Mouse (Mus musculus): ENCODE results near the gene Nt5c1a. TPM values are rescaled to one million over a fixed set of nuclear protein-coding genes. Genes with fewer than 3 reads are reported as not detected.

Nt5c1a gene
- total and polyA plus RNA-seq, 3 experiments, result not detected

DNA sequence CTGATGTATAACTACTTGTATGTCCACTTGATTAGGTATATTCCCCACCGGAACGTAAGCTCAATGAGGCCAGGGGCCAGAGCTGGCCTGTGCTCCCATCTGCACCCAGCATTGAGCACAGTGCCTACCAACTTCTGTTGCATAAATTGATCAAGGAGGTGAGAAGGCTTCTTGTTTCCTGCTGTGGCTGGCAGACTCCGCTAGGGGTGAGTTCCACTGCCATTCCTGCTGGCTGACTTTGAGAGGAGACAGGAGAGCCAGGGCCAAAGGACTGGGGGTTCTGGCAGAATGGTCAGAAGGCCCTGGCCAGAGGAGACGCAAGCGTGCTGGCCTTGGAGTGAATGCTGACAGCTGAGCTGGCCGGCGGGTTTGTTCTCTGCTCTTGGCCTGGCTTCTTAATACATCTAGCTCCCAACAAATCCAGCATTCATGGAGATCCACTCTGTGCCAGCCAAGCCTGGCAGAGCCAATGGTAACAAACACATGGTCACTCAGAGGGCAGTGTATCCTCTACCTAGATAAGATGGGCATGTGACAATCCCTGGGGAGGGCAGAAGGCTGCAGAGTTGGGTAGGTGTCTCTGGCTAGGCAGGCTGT is 47.8 kb downstream of the Nt5c1a start:
- Histone ChIP-seq H3K9me3 (replicated peaks) (no peaks in the 10 kb centered on the region), H3K36me3 (replicated peaks) (no peaks in the 10 kb centered on the region), H3K27me3 (ENCODE audit: insufficient read depth, low read length) (peaks cover 23% of the 10 kb centered on the region), H3K4me3 (ENCODE audit: low read depth, low read length) (no peak overlapping the region), H3K4me1 (ENCODE audit: insufficient read depth, low read depth, low read length) (no peaks in the 10 kb centered on the region)
- no peak for ATAC-seq (ENCODE audit: extremely low read depth, insufficient number of reproducible peaks, low FRiP score, poor library complexity, severe bottlenecking)
- TF ChIP-seq GATA2 (IDR thresholded peaks at IDR 0.05; ENCODE audit: borderline replicate concordance, low read depth, low read length), result no peak
- no peak for TF ChIP-seq TAL1 (conservative IDR thresholded peaks at IDR 0.05; ENCODE audit: low read depth, low read length)
- TF ChIP-seq POLR2AphosphoS5 (IDR thresholded peaks at IDR 0.05; ENCODE audit: insufficient replicate concordance, low read depth, low read length), result no peak
- TF ChIP-seq CTCF (IDR thresholded peaks at IDR 0.05; ENCODE audit: low read depth, low read length), result no peak
- no peak for TF ChIP-seq GATA1 (IDR thresholded peaks at IDR 0.05; ENCODE audit: borderline replicate concordance, low read length)
- no peak for DNase-seq (ENCODE audit: low spot score)

DNA sequence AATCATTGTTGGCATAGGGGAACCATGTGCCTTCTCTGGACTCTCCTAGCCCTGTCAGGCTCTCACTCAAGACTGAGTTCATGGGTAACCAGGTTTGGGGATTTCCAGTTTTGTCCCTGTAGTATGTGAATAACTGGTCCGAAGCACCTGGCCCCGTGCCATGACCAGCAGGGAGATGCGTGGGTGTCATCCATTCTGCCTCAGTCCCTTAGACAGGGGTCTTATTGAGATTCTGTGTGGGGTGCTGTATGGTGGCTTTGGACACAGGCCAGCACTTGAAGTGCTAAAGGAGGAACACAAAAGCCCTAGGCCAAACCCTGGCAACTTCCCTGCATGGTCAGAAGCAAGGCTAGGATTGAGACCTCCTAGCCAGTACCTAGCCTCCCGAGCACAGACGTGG is 50.9 kb downstream of the Nt5c1a start:
- H3K4me1 ChIP-seq (ENCODE audit: insufficient read depth, low read depth, low read length), result no peaks in the 10 kb centered on the region
- no peaks in the 10 kb centered on the region for H3K9me3 ChIP-seq (replicated peaks)
- ATAC-seq (ENCODE audit: extremely low read depth, insufficient number of reproducible peaks, low FRiP score, poor library complexity, severe bottlenecking) (no peak), DNase-seq (ENCODE audit: low spot score) (no peak)
- no peak overlapping the region for H3K4me3 ChIP-seq (ENCODE audit: low read depth, low read length)
- TF ChIP-seq TAL1 (conservative IDR thresholded peaks at IDR 0.05; ENCODE audit: low read depth, low read length) (no peak), GATA1 (IDR thresholded peaks at IDR 0.05; ENCODE audit: borderline replicate concordance, low read length) (no peak), CTCF (IDR thresholded peaks at IDR 0.05; ENCODE audit: low read depth, low read length) (no peak)
- no peaks in the 10 kb centered on the region for H3K36me3 ChIP-seq (replicated peaks)
- H3K27me3 ChIP-seq (ENCODE audit: insufficient read depth, low read length), result peaks cover 12% of the 10 kb centered on the region

DNA sequence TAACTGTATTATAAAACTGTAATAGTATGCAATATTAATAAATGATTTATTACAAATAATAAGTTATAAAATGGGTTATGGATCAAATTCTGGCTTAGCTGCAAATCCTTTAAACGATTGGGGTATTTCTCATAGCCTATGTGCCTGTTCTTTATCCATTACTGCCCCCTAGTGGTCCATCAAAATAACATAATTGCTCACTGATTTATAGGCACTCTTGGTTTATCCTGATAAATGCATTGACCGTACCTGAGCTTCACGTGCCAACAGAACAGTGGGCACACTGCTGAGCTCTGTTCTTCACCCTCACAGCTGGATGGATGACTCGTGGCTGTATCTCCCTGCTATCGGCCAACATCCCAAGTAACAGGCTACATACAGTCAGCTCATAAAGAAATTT is 53.3 kb downstream of the Nt5c1a start:
- TF ChIP-seq GATA2 (IDR thresholded peaks at IDR 0.05; ENCODE audit: borderline replicate concordance, low read depth, low read length) (no peak), POLR2AphosphoS5 (IDR thresholded peaks at IDR 0.05; ENCODE audit: insufficient replicate concordance, low read depth, low read length) (no peak), GATA1 (IDR thresholded peaks at IDR 0.05; ENCODE audit: borderline replicate concordance, low read length) (no peak), TAL1 (conservative IDR thresholded peaks at IDR 0.05; ENCODE audit: low read depth, low read length) (no peak)
- Histone ChIP-seq H3K4me3 (ENCODE audit: low read depth, low read length) (no peak overlapping the region), H3K4me1 (ENCODE audit: insufficient read depth, low read depth, low read length) (no peaks in the 10 kb centered on the region), H3K9me3 (replicated peaks) (no peaks in the 10 kb centered on the region), H3K27me3 (ENCODE audit: insufficient read depth, low read length) (peaks cover 19% of the 10 kb centered on the region), H3K36me3 (replicated peaks) (no peaks in the 10 kb centered on the region)
- ATAC-seq (ENCODE audit: extremely low read depth, insufficient number of reproducible peaks, low FRiP score, poor library complexity, severe bottlenecking) (no peak), DNase-seq (ENCODE audit: low spot score) (peak; percentile 50)

DNA sequence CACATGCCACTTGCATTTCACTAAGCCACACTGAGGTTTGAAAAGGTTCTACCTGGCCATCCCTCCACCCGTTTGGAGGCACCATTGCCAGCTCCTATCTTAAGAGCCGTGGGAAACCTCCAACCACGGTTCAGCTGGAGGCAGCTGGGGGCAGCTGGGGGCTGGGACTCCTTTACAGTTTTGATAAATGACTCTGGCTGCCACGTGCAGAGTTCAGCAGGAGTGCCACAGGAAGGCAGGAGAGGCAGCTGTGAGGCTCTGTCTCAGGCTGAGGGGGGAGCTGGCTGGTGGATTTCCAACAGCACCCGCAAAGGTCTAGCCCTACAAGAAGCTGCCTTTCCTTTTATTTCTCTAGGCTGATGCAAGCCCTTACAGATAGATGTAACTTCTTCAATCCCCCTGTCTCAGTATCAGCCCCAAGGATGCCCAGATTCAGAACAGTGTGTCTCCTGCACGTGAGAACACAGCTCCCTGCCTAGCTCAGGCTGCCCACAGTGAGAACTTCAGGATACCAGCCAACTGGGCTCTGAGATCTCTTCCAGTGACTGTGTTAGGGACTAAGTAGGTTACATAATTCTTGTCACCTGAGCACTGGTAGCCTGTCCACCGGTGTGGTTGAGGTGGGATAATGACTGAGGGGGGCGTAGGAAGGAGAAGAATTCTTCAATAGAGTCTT is 58.9 kb downstream of the Nt5c1a start:
- ATAC-seq (ENCODE audit: extremely low read depth, insufficient number of reproducible peaks, low FRiP score, poor library complexity, severe bottlenecking) (no peak), DNase-seq (ENCODE audit: low spot score) (no peak)
- Histone ChIP-seq H3K9me3 (replicated peaks) (no peaks in the 10 kb centered on the region), H3K27me3 (ENCODE audit: insufficient read depth, low read length) (peaks cover 46% of the 10 kb centered on the region), H3K4me3 (ENCODE audit: low read depth, low read length) (no peak overlapping the region), H3K36me3 (replicated peaks) (no peaks in the 10 kb centered on the region), H3K4me1 (ENCODE audit: insufficient read depth, low read depth, low read length) (no peaks in the 10 kb centered on the region)
- TF ChIP-seq GATA2 (IDR thresholded peaks at IDR 0.05; ENCODE audit: borderline replicate concordance, low read depth, low read length) (no peak), TAL1 (conservative IDR thresholded peaks at IDR 0.05; ENCODE audit: low read depth, low read length) (no peak), POLR2AphosphoS5 (IDR thresholded peaks at IDR 0.05; ENCODE audit: insufficient replicate concordance, low read depth, low read length) (no peak), CTCF (IDR thresholded peaks at IDR 0.05; ENCODE audit: low read depth, low read length) (no peak), GATA1 (IDR thresholded peaks at IDR 0.05; ENCODE audit: borderline replicate concordance, low read length) (no peak)

DNA sequence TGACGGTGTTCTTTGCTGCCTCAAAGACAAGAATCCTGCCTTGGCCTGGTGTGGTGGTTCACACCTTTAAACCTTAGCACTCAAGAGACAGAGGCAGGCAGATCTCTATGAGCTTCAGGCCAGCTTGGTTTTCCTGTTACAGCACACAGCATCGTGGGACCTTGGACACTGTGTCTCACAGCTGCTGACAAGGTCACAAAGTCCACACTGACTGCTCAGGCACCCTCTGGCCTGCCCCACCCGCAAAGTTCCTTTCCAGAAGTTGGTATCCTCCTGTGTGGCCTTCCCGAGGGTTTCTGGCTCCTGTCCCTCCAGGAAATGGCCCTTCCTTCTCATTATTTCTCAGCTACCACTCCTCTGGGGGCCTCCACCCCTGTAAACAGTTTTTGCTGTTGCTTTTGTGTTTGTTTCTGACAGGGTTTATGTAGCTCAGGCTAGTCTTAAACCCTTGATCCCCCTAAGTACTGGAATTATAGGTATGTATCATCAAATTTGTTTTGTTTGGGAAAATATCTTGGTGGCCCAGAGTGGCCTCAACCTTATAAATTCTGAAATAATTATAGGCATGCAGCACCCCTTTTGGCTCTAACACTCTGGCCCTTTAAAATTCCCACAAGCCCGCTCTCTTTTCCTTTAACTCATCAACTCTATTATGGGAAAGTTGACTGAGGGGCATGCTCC is 60.6 kb downstream of the Nt5c1a start, which contains the start of gene Pabpc4:
Pabpc4 (plus strand) TSS at position 631 of the 681 bp plus-strand sequence.
- ATAC-seq (ENCODE audit: extremely low read depth, insufficient number of reproducible peaks, low FRiP score, poor library complexity, severe bottlenecking), result no peak
- no peaks in the 10 kb centered on the region for H3K4me1 ChIP-seq (ENCODE audit: insufficient read depth, low read depth, low read length)
- no peak for TF ChIP-seq GATA2 (IDR thresholded peaks at IDR 0.05; ENCODE audit: borderline replicate concordance, low read depth, low read length)
- TF ChIP-seq GATA1 (IDR thresholded peaks at IDR 0.05; ENCODE audit: borderline replicate concordance, low read length), result no peak
- TF ChIP-seq POLR2AphosphoS5 (IDR thresholded peaks at IDR 0.05; ENCODE audit: insufficient replicate concordance, low read depth, low read length), result no peak
- no peak for TF ChIP-seq CTCF (IDR thresholded peaks at IDR 0.05; ENCODE audit: low read depth, low read length)
- no peak for TF ChIP-seq TAL1 (conservative IDR thresholded peaks at IDR 0.05; ENCODE audit: low read depth, low read length)

More for the DNA sequence above, 60.6 kb downstream of the Nt5c1a start, which contains the start of gene Pabpc4:
- no peak for DNase-seq (ENCODE audit: low spot score)
- H3K36me3 ChIP-seq (replicated peaks), result no peaks in the 10 kb centered on the region
- peaks cover 56% of the 10 kb centered on the region for H3K27me3 ChIP-seq (ENCODE audit: insufficient read depth, low read length)
- H3K9me3 ChIP-seq (replicated peaks), result no peaks in the 10 kb centered on the region
- H3K4me3 ChIP-seq (ENCODE audit: low read depth, low read length), result no peak within 1 kb of the TSS

Other genes with a start within 250 kb of the Nt5c1a start
- not detected in 2 replicates for gene Mfsd2a, start 240.3 kb upstream of the Nt5c1a start, total RNA-seq (2014; fragmentation: Nextera tagmentation)
- 0.06 and 0.11 TPM in 2 replicates for gene Mfsd2a, start 240.3 kb upstream of the Nt5c1a start, total RNA-seq (2017)
- gene Mfsd2a, start 240.3 kb upstream of the Nt5c1a start, polyA plus RNA-seq (2012), result not detected in 2 replicates
- not detected in 2 replicates for gene Mycl, start 205.9 kb upstream of the Nt5c1a start, total RNA-seq (2014; fragmentation: Nextera tagmentation)
- gene Mycl, start 205.9 kb upstream of the Nt5c1a start, total RNA-seq (2017), result 0.11 TPM in 1 of 2 replicates, not detected in the other
- not detected in 2 replicates for gene Mycl, start 205.9 kb upstream of the Nt5c1a start, polyA plus RNA-seq (2012)
- 23.6 and 24.4 TPM in 2 replicates for gene Trit1, start 184.9 kb upstream of the Nt5c1a start, total RNA-seq (2014; fragmentation: Nextera tagmentation)
- 24.4 and 26.4 TPM in 2 replicates for gene Trit1, start 184.9 kb upstream of the Nt5c1a start, total RNA-seq (2017)
- gene Trit1, start 184.9 kb upstream of the Nt5c1a start, polyA plus RNA-seq (2012), result 2.8 and 3.2 TPM in 2 replicates
- not detected in 2 replicates for gene Bmp8b, start 96.3 kb upstream of the Nt5c1a start, total RNA-seq (2014; fragmentation: Nextera tagmentation)
- gene Bmp8b, start 96.3 kb upstream of the Nt5c1a start, total RNA-seq (2017), result 0.05 TPM in 1 of 2 replicates, not detected in the other
- not detected in 2 replicates for gene Bmp8b, start 96.3 kb upstream of the Nt5c1a start, polyA plus RNA-seq (2012)
- not detected in 2 replicates for gene Oxct2b, start 85.2 kb upstream of the Nt5c1a start, total RNA-seq (2014; fragmentation: Nextera tagmentation)
- gene Oxct2b, start 85.2 kb upstream of the Nt5c1a start, total RNA-seq (2017), result not detected in 2 replicates
- 0.02 TPM in 1 of 2 replicates, not detected in the other for gene Oxct2b, start 85.2 kb upstream of the Nt5c1a start, polyA plus RNA-seq (2012)
- 39.3 and 43.7 TPM in 2 replicates for gene Ppie, start 61.6 kb upstream of the Nt5c1a start, total RNA-seq (2014; fragmentation: Nextera tagmentation)
- gene Ppie, start 61.6 kb upstream of the Nt5c1a start, total RNA-seq (2017), result 70.7 and 78.8 TPM in 2 replicates
- 10.3 and 17.3 TPM in 2 replicates for gene Ppie, start 61.6 kb upstream of the Nt5c1a start, polyA plus RNA-seq (2012)
- gene Hpcal4, start 18.3 kb upstream of the Nt5c1a start, total RNA-seq (2014; fragmentation: Nextera tagmentation), result not detected in 2 replicates
- gene Hpcal4, start 18.3 kb upstream of the Nt5c1a start, total RNA-seq (2017), result 0.12 TPM in 1 of 2 replicates, not detected in the other
- gene Hpcal4, start 18.3 kb upstream of the Nt5c1a start, polyA plus RNA-seq (2012), result not detected in 2 replicates
- gene Heyl, start 32.1 kb downstream of the Nt5c1a start, total RNA-seq (2014; fragmentation: Nextera tagmentation), result not detected in 2 replicates
- 0.05 TPM in 1 of 2 replicates, not detected in the other for gene Heyl, start 32.1 kb downstream of the Nt5c1a start, total RNA-seq (2017)
- gene Heyl, start 32.1 kb downstream of the Nt5c1a start, polyA plus RNA-seq (2012), result not detected in 2 replicates
- 328 and 335 TPM in 2 replicates for gene Pabpc4, start 60.8 kb downstream of the Nt5c1a start, total RNA-seq (2014; fragmentation: Nextera tagmentation)
- gene Pabpc4, start 60.8 kb downstream of the Nt5c1a start, total RNA-seq (2017), result 103 and 112 TPM in 2 replicates
- gene Pabpc4, start 60.8 kb downstream of the Nt5c1a start, polyA plus RNA-seq (2012), result 1,118 and 1,562 TPM in 2 replicates
- gene Oxct2a, start 122.1 kb downstream of the Nt5c1a start, total RNA-seq (2014; fragmentation: Nextera tagmentation), result not detected in 2 replicates
- 0.33 TPM in 1 of 2 replicates, not detected in the other for gene Oxct2a, start 122.1 kb downstream of the Nt5c1a start, total RNA-seq (2017)
- not detected in 2 replicates for gene Oxct2a, start 122.1 kb downstream of the Nt5c1a start, polyA plus RNA-seq (2012)
- not detected in 2 replicates for gene Bmp8a, start 141.7 kb downstream of the Nt5c1a start, total RNA-seq (2014; fragmentation: Nextera tagmentation)
- gene Bmp8a, start 141.7 kb downstream of the Nt5c1a start, total RNA-seq (2017), result 0.05 TPM in 1 of 2 replicates, not detected in the other
- 0.02 and 0.10 TPM in 2 replicates for gene Bmp8a, start 141.7 kb downstream of the Nt5c1a start, polyA plus RNA-seq (2012)

Data from G1E (cell line).